Mouse (Mus musculus) liver, adult 2 months (tissue): ENCODE data around the gene Pcbp4.
A peak's percentile ranks its signal among the peaks of the same experiment; 100 is the strongest.

Experiments used
- CTCF ChIP-seq: fragments of 200-500 bp; IDR thresholded peaks from 2 replicates; pipeline ENCODE4 v1.5.1; 2011; ENCODE audit warnings: low read depth, low read length, control low read depth
- POLR2A ChIP-seq: fragments of 200-500 bp; IDR thresholded peaks from 2 replicates; pipeline ENCODE4 v1.6.1; 2011; ENCODE audit warnings: low read length, control low read depth; ENCODE audit not compliant: insufficient read depth; ENCODE audit errors: extremely low read depth

DNA sequence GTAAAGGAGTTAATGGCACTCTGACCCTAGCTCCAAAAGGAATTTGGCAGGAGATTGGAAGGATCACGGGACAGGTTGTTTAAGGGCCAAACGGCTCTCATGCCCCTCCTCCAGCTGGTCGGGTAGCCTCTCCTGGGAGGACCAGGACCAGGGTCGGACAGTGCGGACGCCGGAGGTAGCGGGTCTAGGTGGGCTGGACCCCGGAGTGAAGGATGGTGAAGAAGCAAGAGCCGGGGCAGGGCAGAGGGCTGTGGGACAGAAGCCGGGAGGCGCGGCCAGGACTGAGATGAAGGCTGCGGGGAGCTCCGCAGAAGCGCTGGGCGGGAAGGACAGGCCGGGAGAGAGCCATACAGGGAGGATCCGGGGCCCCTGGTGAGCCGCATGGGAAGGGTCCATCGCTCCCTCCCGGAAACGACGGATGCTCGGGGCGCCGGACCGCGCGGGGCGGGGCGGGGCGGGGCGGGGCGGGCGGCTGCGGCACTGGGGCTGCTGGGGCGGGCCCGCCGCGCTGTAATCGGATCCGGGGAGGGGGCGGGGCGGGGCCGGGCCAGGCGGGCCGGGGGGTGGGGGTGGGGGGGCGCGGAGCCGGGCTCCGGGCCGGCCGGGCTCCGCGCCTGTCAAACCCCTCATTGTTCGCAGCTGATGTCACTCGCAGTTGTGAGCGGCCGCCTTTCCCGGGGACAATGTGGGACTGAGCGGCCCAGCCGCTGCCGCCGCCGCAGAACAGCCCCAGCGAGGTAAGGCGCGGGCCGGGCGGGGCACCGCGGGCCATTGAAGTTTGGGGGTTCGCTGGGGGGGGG is at the start of gene Pcbp4:
- TF ChIP-seq CTCF (no peak), POLR2A (0 out of 2 replicates have a peak, but pooled peaks have one; percentile 23)
